Mouse (Mus musculus): ENCODE data around the gene Acta2. TPM values are rescaled to one million over a fixed set of nuclear protein-coding genes. Genes with fewer than 3 reads are reported as not detected.

Acta2 gene
- total and polyA plus RNA-seq, 3 experiments, result 0.13 to 0.31 TPM; not detected in 1

DNA sequence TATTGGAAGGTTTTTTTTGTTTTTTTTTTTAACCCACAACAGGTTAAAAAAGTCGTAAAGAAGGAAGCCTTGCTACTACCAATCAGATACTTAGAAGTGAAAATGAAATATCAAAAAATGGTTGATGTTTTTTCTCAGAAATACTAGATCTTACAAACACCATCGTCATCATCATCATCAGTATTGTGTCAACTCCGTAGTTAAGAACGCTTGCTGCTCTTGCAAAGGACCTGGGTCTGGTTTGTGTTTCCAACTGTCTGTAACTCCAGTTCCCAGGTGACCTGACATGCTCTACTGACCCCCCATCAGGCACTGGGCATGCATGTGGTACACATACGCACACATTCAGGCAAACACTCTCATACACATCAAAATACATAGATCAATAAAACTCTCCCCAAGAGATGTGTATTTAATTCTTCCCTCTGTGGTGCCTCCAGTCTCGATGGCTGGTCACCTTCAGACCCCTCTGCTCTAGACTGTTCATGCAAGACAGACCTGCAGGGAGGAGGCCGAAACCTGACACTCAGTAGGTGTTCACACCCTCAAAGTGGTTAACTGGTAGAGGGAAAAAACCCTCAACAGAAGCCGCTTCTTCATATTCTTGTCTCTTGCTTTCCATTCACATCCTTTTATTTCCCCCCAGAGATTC lies 45.3 kb downstream of the Acta2 start:
- no peak overlapping the region for H3K9ac ChIP-seq (ENCODE audit: insufficient read depth, low read depth)
- no peak for DNase-seq (ENCODE audit: extremely low read depth)
- no peak overlapping the region for H3K4me2 ChIP-seq (ENCODE audit: insufficient read depth, low read depth, poor library complexity, severe bottlenecking)
- peaks cover 6 to 70% of the 10 kb centered on the region in 2 experiments for H3K4me1 ChIP-seq (ENCODE audit: control insufficient read depth in 1 of 2, insufficient read depth in 2 of 2)
- peaks cover 19% of the 10 kb centered on the region for H3K79me2 ChIP-seq (replicated peaks; ENCODE audit: control insufficient read depth, extremely low read depth, insufficient read depth, poor library complexity, severe bottlenecking)
- no peak overlapping the region for H3K27ac ChIP-seq (ENCODE audit: insufficient read depth, low read depth)
- H3K9me3 ChIP-seq (replicated peaks; ENCODE audit: low read length), result no peaks in the 10 kb centered on the region
- TF ChIP-seq MEF2A (IDR thresholded peaks at IDR 0.05; ENCODE audit: borderline replicate concordance, low read depth, low read length) (no peak), NRF1 (IDR thresholded peaks at IDR 0.05; ENCODE audit: low read depth, low read length) (no peak), ZNF384 (IDR thresholded peaks at IDR 0.05; ENCODE audit: low read depth, low read length) (no peak), CTCF (conservative IDR thresholded peaks at IDR 0.05 in 1 of 2, IDR thresholded peaks at IDR 0.05 in 1 of 2; ENCODE audit: low read depth in 2 of 2, low read length in 2 of 2) (no peak), GABPA (IDR thresholded peaks at IDR 0.05; ENCODE audit: insufficient replicate concordance, low read depth, low read length) (no peak), USF2 (conservative IDR thresholded peaks at IDR 0.05; ENCODE audit: low read depth, low read length) (no peak), ZMIZ1 (IDR thresholded peaks at IDR 0.05; ENCODE audit: low read depth, low read length) (no peak), CHD2 (IDR thresholded peaks at IDR 0.05; ENCODE audit: low read length) (no peak), MAX (IDR thresholded peaks at IDR 0.05; ENCODE audit: low read length) (no peak)
- dilution Hi-C loops (cut with MboI; ENCODE audit: extremely low pct_ligation_motif_present, extremely low pct_unique_long_range_greater_than_20kb, low sequenced_read_pairs), result no loop called here
- H3K36me3 ChIP-seq (replicated peaks in 1 of 2; ENCODE audit: control insufficient read depth in 1 of 2, insufficient read depth in 1 of 2, low read length in 1 of 2), result peaks cover 12 to 46% of the 10 kb centered on the region in 2 experiments
- H3K4me3 ChIP-seq (replicated peaks in 1 of 3; ENCODE audit: low read depth in 2 of 3, low read length in 2 of 3, poor library complexity in 1 of 3), result no peak overlapping the region
- no peaks in the 10 kb centered on the region for H3K27me3 ChIP-seq (replicated peaks)
- in situ Hi-C loops (cut with MboI; ENCODE audit: low pct_ligation_motif_present, low pct_unique_long_range_greater_than_20kb, low sequenced_read_pairs), result no loop called here

DNA sequence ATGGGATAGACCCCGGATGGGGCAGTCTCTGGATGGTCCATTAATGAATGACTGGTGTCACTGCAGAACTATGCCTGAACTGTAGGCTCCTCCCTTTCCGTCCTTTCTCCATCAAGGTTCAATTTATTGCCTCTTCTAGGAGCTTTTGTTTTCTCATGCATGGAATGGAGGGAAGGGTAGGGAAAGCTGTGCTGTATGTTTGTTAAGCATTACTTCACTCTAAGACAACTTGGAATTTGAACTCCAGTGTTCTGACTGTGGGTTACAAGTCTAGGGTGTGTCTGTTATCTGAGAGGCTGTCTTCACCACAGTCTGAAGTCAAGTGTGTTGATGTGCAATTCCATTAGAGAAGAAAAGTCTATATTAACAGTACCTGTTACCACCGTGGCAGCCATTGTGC lies 46.4 kb downstream of the Acta2 start:
- Histone ChIP-seq H3K9me3 (replicated peaks; ENCODE audit: low read length) (no peaks in the 10 kb centered on the region), H3K4me3 (replicated peaks in 1 of 3; ENCODE audit: low read depth in 2 of 3, low read length in 2 of 3, poor library complexity in 1 of 3) (no peak overlapping the region), H3K9ac (ENCODE audit: insufficient read depth, low read depth) (no peak overlapping the region), H3K36me3 (replicated peaks in 1 of 2; ENCODE audit: control insufficient read depth in 1 of 2, insufficient read depth in 1 of 2, low read length in 1 of 2) (peaks cover 4 to 36% of the 10 kb centered on the region in 2 experiments), H3K4me2 (ENCODE audit: insufficient read depth, low read depth, poor library complexity, severe bottlenecking) (no peak overlapping the region), H3K27me3 (replicated peaks) (no peaks in the 10 kb centered on the region), H3K79me2 (replicated peaks; ENCODE audit: control insufficient read depth, extremely low read depth, insufficient read depth, poor library complexity, severe bottlenecking) (peaks cover 22% of the 10 kb centered on the region), H3K27ac (ENCODE audit: insufficient read depth, low read depth) (no peak overlapping the region), H3K4me1 (ENCODE audit: control insufficient read depth in 1 of 2, insufficient read depth in 2 of 2) (peaks cover 4 to 65% of the 10 kb centered on the region in 2 experiments; a peak in 3 of 4 replicates)
- dilution Hi-C loops (cut with MboI; ENCODE audit: extremely low pct_ligation_motif_present, extremely low pct_unique_long_range_greater_than_20kb, low sequenced_read_pairs) (no loop called here), in situ Hi-C loops (cut with MboI; ENCODE audit: low pct_ligation_motif_present, low pct_unique_long_range_greater_than_20kb, low sequenced_read_pairs) (no loop called here)
- TF ChIP-seq ZNF384 (IDR thresholded peaks at IDR 0.05; ENCODE audit: low read depth, low read length) (no peak), MAX (IDR thresholded peaks at IDR 0.05; ENCODE audit: low read length) (no peak), E2F4 (IDR thresholded peaks at IDR 0.05; ENCODE audit: insufficient replicate concordance, low read depth, low read length) (no peak), RAD21 (IDR thresholded peaks at IDR 0.05; ENCODE audit: low read depth, low read length) (no peak), CHD1 (IDR thresholded peaks at IDR 0.05; ENCODE audit: low read depth, low read length) (no peak)
- DNase-seq (ENCODE audit: extremely low read depth), result no peak

Measured in CH12.LX (cell line).